Mouse (Mus musculus): ENCODE measurements at regions not wholly inside any gene's neighbourhood (a gene's known extent, or its start where the extent isn't known, plus 50 kb on each side); places are given as distances from the start of the nearest gene placed in this dataset.
"Not testable (repeated sequence)": the region's sequence is repeated elsewhere in the genome, so short reads cannot be mapped to it uniquely, and the experiment has no call there.

- DNase-seq (ENCODE audit: low read depth): no peak
Observed at GRCm38 (mm10) chr11:111961047-111961837, 820.8 kb upstream of the Sox9 start.

GRCm38 (mm10) chr11:111961846-111962245, 820.2 kb upstream of the Sox9 start:
- DNase-seq (ENCODE audit: low read depth): no peak

- no peak for DNase-seq (ENCODE audit: low read depth)
Observed at GRCm38 (mm10) chr11:111964066-111964465, 818.0 kb upstream of the Sox9 start.

GRCm38 (mm10) chr11:111966401-111966800, 815.6 kb upstream of the Sox9 start:
- no peak for DNase-seq (ENCODE audit: low read depth)

GRCm38 (mm10) chr11:111971001-111971400, 811.0 kb upstream of the Sox9 start:
- DNase-seq (ENCODE audit: low read depth): no peak

- no peak for DNase-seq (ENCODE audit: low read depth)
Observed at GRCm38 (mm10) chr11:111978667-111979066, 803.4 kb upstream of the Sox9 start.

- DNase-seq (ENCODE audit: low read depth): no peak
Observed at GRCm38 (mm10) chr11:111996395-111996794, 785.6 kb upstream of the Sox9 start.

GRCm38 (mm10) chr11:112010848-112011247, 771.2 kb upstream of the Sox9 start:
- DNase-seq (ENCODE audit: low read depth): not testable (repeated sequence)

- DNase-seq (ENCODE audit: low read depth): no peak
Observed at GRCm38 (mm10) chr11:112017906-112018305, 764.1 kb upstream of the Sox9 start.

GRCm38 (mm10) chr11:112028031-112028430, 754.0 kb upstream of the Sox9 start:
- DNase-seq (ENCODE audit: low read depth): no peak

GRCm38 (mm10) chr11:112038741-112039140, 743.3 kb upstream of the Sox9 start:
- no peak for DNase-seq (ENCODE audit: low read depth)

GRCm38 (mm10) chr11:112044455-112044854, 737.6 kb upstream of the Sox9 start:
- no peak for DNase-seq (ENCODE audit: low read depth)

GRCm38 (mm10) chr11:112045353-112045752, 736.7 kb upstream of the Sox9 start:
- no peak for DNase-seq (ENCODE audit: low read depth)

GRCm38 (mm10) chr11:112050362-112050761, 731.7 kb upstream of the Sox9 start:
- peak; percentile 45 for DNase-seq (ENCODE audit: low read depth)

GRCm38 (mm10) chr11:112055591-112055990, 726.4 kb upstream of the Sox9 start:
- no peak for DNase-seq (ENCODE audit: low read depth)

GRCm38 (mm10) chr11:112067176-112067575, 714.8 kb upstream of the Sox9 start:
- DNase-seq (ENCODE audit: low read depth): no peak

- no peak for DNase-seq (ENCODE audit: low read depth)
Observed at GRCm38 (mm10) chr11:112068821-112069220, 713.2 kb upstream of the Sox9 start.

- no peak for DNase-seq (ENCODE audit: low read depth)
Observed at GRCm38 (mm10) chr11:112071571-112071970, 710.5 kb upstream of the Sox9 start.

GRCm38 (mm10) chr11:112081386-112081785, 700.6 kb upstream of the Sox9 start:
- no peak for DNase-seq (ENCODE audit: low read depth)

- DNase-seq (ENCODE audit: low read depth): no peak
Observed at GRCm38 (mm10) chr11:112083019-112083418, 699.0 kb upstream of the Sox9 start.

GRCm38 (mm10) chr11:112092168-112092567, 689.9 kb upstream of the Sox9 start:
- no peak for DNase-seq (ENCODE audit: low read depth)

- no peak for DNase-seq (ENCODE audit: low read depth)
Observed at GRCm38 (mm10) chr11:112095009-112095408, 687.0 kb upstream of the Sox9 start.

GRCm38 (mm10) chr11:112098161-112098560, 683.9 kb upstream of the Sox9 start:
- DNase-seq (ENCODE audit: low read depth): no peak

- peak; percentile 10 for DNase-seq (ENCODE audit: low read depth)
Observed at GRCm38 (mm10) chr11:112103252-112103651, 678.8 kb upstream of the Sox9 start.

Measured in c-Kit-positive CD71-positive TER-119-negative erythroid progenitor cells, embryonic 14.5 days (primary cell).